Mouse (Mus musculus) spleen, adult 2 months (tissue): Measurements from ENCODE around the gene Ncam2.

Source experiments
- CTCF ChIP-seq: fragments of 200-500 bp; IDR thresholded peaks from 2 replicates; pipeline ENCODE4 v1.5.1; 2011; ENCODE audit warnings: mild to moderate bottlenecking, inconsistent platforms; ENCODE audit not compliant: insufficient read depth, insufficient read length, insufficient replicate concordance; ENCODE audit errors: extremely low read depth
- POLR2A ChIP-seq: fragments of 200-500 bp; IDR thresholded peaks from 2 replicates; pipeline ENCODE4 v1.6.1; 2011; ENCODE audit warnings: low read depth, low read length, inconsistent platforms

DNA sequence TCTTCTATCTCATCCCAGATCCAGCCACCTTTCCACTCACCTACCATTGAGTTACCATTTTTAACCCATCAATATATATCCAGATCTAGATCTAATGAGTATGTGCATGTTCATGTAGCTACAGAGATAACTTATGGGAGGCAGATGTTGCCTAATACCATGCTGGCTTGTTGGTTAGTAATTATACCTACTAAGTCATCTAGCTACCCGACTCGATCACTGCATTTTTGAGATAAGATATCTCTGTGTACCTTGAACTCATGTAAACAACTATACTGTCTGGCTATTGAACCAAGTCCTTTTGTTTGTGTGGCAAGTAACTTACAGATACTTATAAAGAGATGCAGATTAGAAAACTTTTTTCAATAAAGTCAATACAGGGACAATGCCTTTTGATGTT lies 59.9 kb downstream of the Ncam2 start:
- no peak for TF ChIP-seq CTCF
- TF ChIP-seq POLR2A, result no peak
